Mouse (Mus musculus) layer of hippocampus, adult 2 months (tissue): ENCODE results near the gene Rsph6a. TPM values are rescaled to one million over a fixed set of nuclear protein-coding genes. Genes with fewer than 3 reads are reported as not detected.

ENCODE experiments used
- DNase-seq, 2 experiments: peaks; one replicate each; pipeline ENCODE4 v3.0.0; 2022; ENCODE audit warnings: low spot score in 2 of 2
- H3K27ac ChIP-seq: fragments of 200-600 bp; 2 replicates; pipeline ENCODE4 v1.8.1; 2022
- H3K4me3 ChIP-seq: fragments of 200-600 bp; 2 replicates; pipeline ENCODE4 v1.8.1; 2022; ENCODE audit warnings: mild to moderate bottlenecking
- CTCF ChIP-seq: fragments of 200-600 bp; conservative IDR thresholded peaks from 2 replicates; pipeline ENCODE4 v1.8.1; 2022; ENCODE audit warnings: antibody characterized with exemption, mild to moderate bottlenecking, moderate library complexity
- total RNA-seq, 2 experiments: library from RNA; stranded (reverse); gene quantifications; 2 replicates each; pipeline ENCODE4 v1.2.3; 2021

Rsph6a gene
- total RNA-seq, 2 experiments from 2014 or later: 0.20 TPM; not detected in 1

- TF ChIP-seq CTCF: no peak
- DNase-seq: peak; percentile 96 to 98
- H3K4me3 ChIP-seq: peak within 1 kb of the TSS; percentile 81
- H3K27ac ChIP-seq: peak within 1 kb of the TSS; percentile 90
Measured at GRCm38 (mm10) chr7:19075723-19076585, 21.5 kb downstream of the Rsph6a start, which contains the start of gene Dmwd. Gene Dmwd, plus strand, starts transcription at chr7:19076227.

DNA sequence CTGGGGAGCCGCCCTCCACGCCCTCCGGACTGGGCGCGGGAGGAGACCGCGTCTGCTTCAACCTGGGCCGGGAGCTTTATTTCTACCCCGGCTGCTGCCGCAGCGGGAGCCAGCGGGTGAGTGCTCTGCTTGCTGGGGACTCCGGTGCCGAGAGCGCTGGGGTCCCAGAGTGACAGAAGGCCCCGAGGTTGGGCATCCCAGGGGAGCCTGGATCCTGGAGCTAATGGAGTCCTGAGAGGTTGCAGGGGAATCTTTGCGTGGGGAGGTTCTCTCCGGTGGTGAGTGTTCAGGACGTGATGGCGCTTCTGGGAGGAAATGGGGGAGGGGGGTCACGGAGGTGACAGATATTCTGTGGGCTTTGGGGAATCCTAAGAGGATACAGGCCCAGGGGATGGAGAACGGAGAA is 22.1 kb downstream of the Rsph6a start:
- Histone ChIP-seq H3K27ac (peak overlapping the region; percentile 90), H3K4me3 (peak overlapping the region; percentile 81)
- TF ChIP-seq CTCF: no peak
- no peak for DNase-seq

DNA sequence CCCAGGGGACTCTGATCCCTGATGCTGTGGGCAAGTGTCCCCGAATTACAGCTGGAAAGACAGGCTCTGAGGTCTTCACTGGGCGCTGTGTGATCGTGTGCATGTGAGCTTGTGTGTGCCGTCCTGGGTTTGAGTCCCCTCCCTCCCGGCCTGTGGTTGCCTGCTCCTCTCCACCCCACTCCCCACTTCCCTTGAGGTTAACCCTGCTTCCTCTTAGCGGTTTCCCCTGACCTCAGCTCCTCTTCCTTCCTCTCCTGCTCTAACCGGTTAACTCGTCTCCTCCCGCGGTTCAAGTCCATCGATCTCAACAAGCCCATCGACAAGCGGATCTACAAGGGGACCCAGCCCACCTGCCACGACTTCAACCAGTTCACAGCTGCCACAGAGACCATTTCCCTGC is 23.3 kb downstream of the Rsph6a start:
- DNase-seq: no peak
- TF ChIP-seq CTCF: no peak
- H3K27ac ChIP-seq: no peak overlapping the region
- peak overlapping the region; percentile 81; the same call in 1 of the 2 replicates for H3K4me3 ChIP-seq

DNA sequence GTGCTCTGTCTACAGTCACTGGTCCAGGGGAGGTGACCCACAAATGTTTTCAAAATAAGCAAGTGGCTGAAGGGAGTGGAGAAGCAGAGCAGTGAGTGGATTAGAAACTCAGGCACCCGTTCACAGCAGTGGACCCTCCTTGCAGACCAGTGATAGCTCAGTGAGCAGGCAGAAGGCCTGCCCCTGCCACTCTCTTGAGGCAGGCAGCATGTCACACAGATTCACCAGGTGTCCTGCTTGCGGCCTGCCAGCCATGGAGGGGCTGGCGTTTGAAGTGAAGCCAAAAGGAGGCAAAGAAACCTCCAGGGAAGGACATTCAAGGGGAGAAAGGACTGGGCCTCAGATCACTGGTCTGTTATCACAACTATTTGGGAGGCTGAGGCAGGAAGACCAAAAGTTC is 24.2 kb downstream of the Rsph6a start:
- H3K4me3 ChIP-seq: no peak overlapping the region
- no peak overlapping the region; the same call in 1 of the 2 replicates for H3K27ac ChIP-seq
- TF ChIP-seq CTCF: no peak
- no peak for DNase-seq

- Histone ChIP-seq H3K27ac (peak overlapping the region; percentile 51; the same call in 1 of the 2 replicates), H3K4me3 (no peak overlapping the region)
- no peak for TF ChIP-seq CTCF
- DNase-seq: no peak
Measured at GRCm38 (mm10) chr7:19080451-19080950, 26.0 kb downstream of the Rsph6a start.

GRCm38 (mm10) chr7:19082171-19082570 is 27.7 kb downstream of the Rsph6a start:
- no peak overlapping the region for H3K4me3 ChIP-seq
- H3K27ac ChIP-seq: 0 out of 2 replicates have a peak overlapping the region, but pooled peaks have one; percentile 23
- no peak for TF ChIP-seq CTCF
- DNase-seq: no peak

DNA sequence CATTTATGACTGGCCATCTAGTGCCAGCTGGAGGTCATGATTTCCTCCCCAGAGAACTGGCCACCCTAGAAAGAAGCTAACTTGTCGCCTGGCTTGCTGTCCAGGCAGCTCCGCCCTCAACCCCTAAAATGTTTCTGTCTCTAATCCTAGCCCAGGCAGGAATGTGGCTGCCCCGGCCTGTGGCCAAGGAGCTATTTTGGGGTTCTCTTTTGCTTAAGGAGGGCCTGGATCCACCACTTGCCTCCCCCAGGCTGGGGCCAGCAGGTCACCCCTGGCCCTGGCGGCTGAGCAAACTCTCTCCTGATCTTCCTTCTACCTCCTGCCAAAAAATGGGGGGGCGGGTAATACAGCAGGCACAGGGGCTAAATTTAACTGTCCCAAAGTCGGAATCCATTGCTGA is 28.6 kb downstream of the Rsph6a start:
- H3K27ac ChIP-seq: peak overlapping the region; percentile 23; the same call in 1 of the 2 replicates
- H3K4me3 ChIP-seq: no peak overlapping the region
- no peak for TF ChIP-seq CTCF
- DNase-seq: no peak

DNA sequence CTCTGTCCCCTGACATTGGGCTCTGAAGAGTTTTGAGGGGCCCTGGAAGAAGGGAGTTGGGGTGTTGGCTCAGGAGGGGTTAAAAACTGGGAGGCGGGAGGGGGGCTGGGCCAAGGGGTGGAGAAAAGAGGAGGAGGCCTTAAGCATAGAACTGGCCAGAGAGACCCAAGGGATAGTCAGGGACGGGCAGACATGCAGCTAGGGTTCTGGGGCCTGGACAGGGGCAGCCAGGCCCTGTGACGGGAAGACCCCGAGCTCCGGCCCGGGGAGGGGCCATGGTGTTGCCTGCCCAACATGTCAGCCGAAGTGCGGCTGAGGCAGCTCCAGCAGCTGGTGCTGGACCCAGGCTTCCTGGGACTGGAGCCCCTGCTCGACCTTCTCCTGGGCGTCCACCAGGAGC is 29.2 kb downstream of the Rsph6a start, which contains the start of gene Dmpk:
Gene Dmpk (plus strand): TSS at position 149 of the 400 bp plus-strand sequence.
- DNase-seq: no peak
- no peak for TF ChIP-seq CTCF
- Histone ChIP-seq H3K4me3 (peak within 1 kb of the TSS; percentile 26), H3K27ac (peak within 1 kb of the TSS; percentile 23; the same call in 1 of the 2 replicates)

- no peak for TF ChIP-seq CTCF
- peak overlapping the region; percentile 26; the same call in 1 of the 2 replicates for H3K4me3 ChIP-seq
- no peak for DNase-seq
- peak overlapping the region; percentile 20; the same call in 1 of the 2 replicates for H3K27ac ChIP-seq
Measured at GRCm38 (mm10) chr7:19084277-19084771, 29.8 kb downstream of the Rsph6a start.

- no peak overlapping the region for H3K4me3 ChIP-seq
- no peak for DNase-seq
- no peak overlapping the region for H3K27ac ChIP-seq
- TF ChIP-seq CTCF: no peak
Measured at GRCm38 (mm10) chr7:19084921-19085473, 30.5 kb downstream of the Rsph6a start.

DNA sequence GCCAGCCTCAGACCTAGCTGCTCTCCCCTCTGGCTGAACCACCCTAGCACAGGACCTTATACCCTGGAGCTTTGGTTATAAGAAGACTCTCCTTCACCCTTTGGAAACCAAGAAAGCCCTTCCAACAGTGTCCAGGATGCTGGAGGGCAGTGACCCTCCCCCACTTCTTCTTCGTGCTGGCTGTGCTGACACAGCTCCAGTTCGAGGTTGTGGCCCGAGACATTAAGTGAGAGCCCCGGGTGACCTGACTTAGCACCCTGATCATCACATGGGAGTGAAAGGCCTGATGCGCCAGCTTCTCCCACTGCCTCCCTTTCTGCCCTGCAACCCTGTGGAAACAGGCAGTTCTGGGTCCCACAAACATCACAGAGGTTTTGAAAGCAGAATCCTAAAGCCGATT is 31.0 kb downstream of the Rsph6a start:
- TF ChIP-seq CTCF: no peak
- no peak for DNase-seq
- no peak overlapping the region for H3K27ac ChIP-seq
- H3K4me3 ChIP-seq: no peak overlapping the region

GRCm38 (mm10) chr7:19086042-19086441 is 31.6 kb downstream of the Rsph6a start:
- TF ChIP-seq CTCF: no peak
- DNase-seq: no peak
- Histone ChIP-seq H3K27ac (no peak overlapping the region), H3K4me3 (no peak overlapping the region)

DNA sequence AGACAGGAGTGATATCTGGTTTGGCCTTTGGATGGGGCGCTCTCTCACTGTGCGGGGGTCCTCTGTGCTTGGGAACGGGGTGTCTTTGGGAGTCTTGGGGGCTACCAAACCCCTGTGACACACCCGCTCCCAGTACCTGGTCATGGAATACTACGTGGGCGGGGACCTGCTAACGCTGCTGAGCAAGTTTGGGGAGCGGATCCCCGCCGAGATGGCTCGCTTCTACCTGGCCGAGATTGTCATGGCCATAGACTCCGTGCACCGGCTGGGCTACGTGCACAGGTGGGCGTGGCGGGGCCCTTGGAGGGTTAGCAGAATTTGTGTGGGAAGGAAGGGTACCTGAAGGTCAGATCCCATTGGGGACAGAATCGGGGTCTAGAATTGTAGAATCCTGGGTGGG is 32.3 kb downstream of the Rsph6a start:
- TF ChIP-seq CTCF: no peak
- DNase-seq: no peak
- Histone ChIP-seq H3K4me3 (no peak overlapping the region), H3K27ac (no peak overlapping the region)
